Mouse (Mus musculus): ENCODE measurements around the gene Gm21518. TPM values are rescaled to one million over a fixed set of nuclear protein-coding genes. Genes with fewer than 3 reads are reported as not detected.

The Gm21518 gene
- polyA plus RNA-seq (2021; fragmentation: Nextera tagmentation) = not detected in 2 replicates
- long read RNA-seq, experiment 1 = 0 reads
- long read RNA-seq, experiment 2 = 0 reads

DNA sequence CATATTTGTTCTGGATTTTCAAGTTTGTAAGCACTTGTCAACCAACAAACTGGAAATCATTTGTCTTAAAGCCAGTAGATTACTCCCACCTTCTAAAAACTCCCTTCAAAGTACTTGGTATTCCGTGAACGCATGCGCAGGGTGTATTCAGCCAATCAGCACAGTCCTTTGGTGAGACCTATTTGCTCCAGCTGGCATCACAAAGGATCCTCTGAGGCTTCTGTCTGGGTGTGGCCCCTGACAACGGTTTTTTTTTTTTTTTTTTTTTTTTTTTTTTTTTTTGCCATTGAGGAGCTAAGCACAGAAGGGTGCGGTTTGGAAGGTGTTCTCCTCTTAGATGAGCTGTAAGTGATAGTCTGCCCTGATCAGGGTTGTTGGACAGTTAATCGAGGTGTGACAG lies at the start of gene Gm21518:
Gene Gm21518, plus strand, starts transcription at position 301 of the 400 bp plus-strand sequence.

